Mouse (Mus musculus) spleen, adult 18-20 months (tissue): ENCODE measurements around the gene Gcnt7.

Experiments
- DNase-seq, 2 experiments: peaks; one replicate each; pipeline ENCODE4 v3.0.0; 2022; ENCODE audit warnings: mixed read lengths in 2 of 2

The Gcnt7 gene

DNA sequence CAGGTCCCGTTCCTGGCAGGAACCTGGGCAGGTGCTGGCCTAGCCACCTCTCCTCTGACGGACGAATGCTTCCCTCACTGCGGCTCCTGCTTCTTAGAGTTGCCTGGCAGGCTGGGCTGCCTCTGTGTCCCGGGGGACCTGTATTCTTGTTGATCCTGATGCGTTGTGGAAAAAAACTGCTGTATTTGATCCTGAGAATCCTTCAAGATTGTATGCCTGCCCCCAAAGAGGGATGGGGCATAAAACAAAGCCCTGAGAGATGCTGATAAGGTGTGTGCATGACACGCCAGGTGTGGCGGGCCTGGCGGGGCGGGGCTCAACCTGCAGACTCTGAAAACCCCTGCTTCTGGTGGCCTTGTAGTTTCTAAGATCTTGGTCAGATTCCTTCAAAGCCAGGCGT lies at the start of gene Gcnt7:
Gene Gcnt7 (minus strand): TSS at position 101 of the 400 bp plus-strand sequence.
- no peak for DNase-seq

DNA sequence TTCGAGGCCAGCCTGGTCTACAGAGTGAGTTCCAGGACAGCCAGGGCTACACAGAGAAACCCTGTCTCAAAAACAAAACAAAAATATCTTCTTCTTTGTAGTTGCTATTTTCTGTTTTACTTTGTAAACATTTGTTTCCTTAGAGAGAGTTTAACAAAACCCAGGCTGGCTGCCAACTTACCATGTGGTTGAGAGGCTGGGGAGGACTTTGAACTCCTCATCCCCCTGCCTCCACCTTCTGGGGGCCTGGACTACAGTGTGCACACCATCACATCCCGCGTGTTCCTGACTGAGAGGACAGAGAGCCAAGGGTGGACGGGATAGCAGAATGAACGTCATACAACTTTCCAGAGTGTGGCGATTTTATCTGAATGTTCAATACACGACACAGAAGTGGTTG lies 47.7 kb upstream of the Gcnt7 start:
- no peak for DNase-seq

DNA sequence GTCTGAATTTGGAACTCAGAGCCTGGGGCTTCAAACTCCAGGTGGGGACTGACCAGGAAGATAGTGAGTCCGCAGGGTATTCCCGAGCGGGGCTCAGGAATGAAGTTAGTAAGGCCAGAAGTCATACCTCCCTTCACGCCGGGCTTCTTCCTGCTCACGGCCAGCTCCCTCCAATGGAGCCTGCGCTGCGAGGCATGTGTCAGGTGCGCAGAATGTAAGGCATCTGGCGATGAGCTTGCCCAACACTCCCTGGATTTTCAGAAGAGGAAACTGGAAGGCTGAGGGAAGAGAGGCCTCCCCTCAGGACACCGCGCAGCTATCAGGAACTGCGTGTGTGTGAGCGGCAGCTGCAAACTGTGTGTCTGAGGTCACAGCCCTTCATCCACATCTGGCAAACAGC lies 43.8 kb upstream of the Gcnt7 start:
- no peak for DNase-seq

DNA sequence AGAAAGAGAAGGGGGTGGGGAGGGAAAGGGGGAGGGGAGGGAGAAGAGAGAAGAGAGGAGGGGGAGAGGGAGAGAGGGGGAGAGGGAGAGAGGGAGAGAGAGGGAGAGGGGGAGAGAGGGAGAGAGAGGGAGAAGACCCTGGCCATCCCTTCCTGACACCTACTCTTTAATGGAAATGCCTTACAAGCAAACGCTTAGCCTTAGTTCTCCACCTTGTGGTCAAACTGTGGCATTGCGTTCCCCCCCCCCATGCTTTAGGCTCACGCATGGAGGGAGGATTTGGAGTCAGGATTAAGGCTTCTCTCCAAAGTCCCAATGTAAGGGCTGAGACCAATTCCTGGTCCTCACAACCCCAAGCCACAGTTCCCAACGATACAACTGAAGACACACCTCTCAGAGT lies 42.9 kb upstream of the Gcnt7 start:
- DNase-seq: no peak

DNA sequence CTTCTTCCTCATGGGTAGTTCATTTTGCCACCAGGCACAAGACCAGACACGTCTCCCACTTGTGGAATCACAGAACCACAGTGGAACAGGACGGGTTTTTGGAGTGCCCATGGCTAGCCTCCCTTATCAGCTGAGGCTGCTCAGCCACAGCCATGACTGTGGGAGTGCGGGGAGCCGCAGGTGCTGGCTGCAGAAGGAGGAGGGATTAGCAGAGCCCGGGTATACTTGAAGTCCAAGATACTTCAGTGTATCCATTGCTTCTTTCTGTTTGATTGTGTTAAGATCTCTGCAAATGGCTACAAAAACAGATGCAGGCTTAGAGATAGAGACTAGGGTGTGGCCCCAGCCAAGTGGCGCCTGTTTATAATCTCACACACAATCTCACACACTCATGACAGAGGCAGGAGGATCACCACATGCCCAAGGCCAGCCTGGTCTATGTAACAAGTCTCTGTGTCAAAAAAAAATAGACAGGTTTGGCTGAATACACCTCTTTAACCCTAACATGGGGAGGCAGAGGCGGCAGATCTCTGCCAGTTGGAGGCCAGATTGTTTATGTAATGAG lies 42.4 kb upstream of the Gcnt7 start:
- no peak for DNase-seq

DNA sequence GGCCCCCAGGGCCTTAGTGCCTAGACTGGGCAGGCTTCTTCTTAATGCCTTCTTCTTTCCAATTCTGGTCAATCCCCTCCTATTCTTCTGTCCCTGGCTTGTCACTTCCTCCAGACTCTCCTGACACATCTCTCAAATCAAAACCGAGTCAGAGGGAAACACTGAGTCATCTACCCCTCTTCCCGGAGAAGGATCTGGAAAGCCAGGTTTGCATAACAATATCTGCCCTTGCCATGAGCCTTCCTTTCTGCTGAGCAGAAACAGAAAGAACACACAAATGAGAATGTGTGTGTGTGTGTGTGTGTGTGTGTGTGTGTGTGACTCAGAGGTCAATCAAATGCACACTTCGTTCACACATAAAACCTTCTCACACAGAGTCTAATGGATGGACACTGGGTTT lies 40.4 kb upstream of the Gcnt7 start:
- no peak for DNase-seq

DNA sequence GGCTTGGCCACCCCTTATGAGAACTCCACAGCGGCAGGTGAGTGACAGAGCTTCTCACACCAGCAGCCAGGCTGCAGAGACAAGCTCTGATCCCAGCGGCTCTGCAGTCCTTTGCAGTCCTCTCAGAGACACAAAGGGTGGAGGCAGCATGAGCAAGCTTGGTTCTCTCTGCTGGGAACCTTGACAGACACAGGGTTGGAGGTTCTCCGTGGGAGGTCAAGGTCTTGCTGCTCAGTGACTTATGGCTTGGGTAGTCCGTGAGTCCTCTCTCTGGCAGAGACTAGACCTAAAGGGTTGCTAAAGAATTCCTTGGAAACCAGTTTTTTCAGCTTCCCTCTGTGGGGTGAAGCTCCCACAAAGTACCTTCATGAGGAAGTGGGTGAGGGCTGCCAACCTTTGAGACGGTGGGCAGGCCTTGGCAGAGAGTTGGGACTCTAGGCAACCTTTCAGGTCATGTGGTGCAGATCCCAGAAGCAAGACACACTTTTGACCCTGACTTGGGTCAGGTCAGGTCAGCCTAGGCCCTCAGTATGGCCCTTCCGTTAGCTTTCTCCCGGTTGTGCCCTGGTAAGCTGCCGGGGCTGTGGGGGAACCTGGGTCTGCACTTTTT lies 38.4 kb upstream of the Gcnt7 start:
- no peak for DNase-seq

DNA sequence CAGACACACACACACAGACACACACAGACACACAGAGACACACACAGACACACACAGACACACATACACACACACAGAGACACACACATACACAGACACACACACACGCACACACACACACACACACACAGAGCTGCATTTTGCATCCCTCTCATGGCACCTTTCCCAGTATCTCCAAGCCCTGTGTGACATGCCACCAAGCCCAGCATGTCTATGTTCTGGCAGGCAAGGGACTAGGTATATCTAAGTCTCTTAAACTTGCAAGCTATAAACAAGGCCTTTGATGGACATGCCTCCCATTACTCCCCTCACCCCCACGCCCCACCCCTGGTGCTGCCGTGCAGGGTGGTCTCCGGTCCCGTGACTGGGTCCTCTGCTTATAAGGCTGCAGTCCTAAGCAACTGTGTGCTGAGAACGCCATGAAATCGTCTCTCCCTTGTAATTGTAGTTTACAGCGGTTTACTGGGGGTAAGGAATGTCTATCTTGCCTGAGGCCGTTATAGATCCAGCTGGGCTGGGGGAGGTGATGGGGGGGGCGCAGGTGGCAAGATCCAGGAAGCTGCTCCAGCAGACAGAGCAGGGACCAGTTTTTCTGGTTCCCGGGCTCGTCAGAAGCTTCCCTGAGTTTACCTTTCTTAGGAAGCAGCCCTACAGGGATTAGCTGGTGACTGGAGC lies 26.4 kb upstream of the Gcnt7 start:
- no peak for DNase-seq

DNA sequence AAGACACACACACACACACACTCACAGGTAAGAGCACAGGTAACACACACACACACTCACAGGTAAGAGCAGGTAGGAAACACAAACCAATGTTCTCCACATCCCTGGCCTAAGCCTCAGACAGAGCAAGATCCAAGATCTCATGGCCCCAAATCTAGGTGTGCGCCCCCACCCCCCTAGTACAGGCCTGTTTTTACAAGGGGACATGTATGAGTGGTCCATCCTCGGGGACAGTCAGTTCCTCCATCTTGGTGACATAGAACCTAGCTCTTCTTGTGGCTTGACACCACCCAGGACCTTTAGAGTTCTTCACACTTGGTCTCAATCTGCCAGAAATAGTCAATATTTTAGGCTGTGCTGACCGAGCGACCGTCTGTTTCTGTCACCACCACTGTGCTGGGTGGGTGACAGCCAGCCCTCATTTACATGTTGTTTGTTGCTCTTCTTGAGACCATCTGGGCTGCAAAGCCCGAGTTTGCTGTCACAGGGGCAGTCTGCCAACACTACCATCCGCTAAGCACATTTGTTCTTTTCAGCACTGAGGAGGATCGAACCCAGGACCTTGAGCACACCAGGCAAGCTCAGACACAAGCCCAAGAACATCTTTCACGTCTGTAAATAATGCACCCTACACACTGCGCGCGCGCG lies 25.5 kb upstream of the Gcnt7 start:
- no peak for DNase-seq

DNA sequence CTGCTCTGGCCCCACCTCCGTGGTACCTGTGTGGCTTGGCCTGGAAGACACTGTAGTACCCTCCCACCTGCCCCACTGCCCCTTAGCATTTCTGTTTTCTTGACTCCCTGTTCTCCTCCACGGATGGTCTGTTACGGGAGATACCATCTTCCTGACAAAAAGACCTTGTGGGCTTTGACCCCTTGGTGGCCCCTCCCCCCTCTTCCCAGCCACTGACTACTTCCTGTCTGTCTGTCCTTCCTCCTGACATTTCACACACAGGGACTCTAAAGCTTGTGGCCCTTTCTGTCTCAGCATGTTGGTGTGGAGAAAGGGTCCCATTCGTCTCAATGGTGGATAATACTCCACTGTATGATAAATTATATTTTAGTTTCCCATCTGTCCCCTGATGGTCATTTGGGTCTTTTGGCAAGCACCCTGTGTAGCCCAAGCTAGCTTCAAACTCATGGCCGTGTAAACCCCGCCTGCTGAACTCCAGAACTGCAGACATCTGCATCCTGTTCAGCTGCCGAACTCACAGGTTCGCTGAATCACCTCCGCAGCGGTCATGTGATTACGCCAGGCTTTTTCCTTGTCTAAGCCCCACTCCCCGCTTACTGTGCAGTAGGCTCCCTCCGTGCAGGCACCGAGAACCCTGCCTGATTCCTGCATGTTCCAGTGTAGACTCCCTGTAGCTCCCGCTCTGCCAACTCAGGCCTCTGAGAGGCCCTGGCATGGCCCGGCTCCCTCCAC lies 23.4 kb upstream of the Gcnt7 start:
- DNase-seq: no peak

DNA sequence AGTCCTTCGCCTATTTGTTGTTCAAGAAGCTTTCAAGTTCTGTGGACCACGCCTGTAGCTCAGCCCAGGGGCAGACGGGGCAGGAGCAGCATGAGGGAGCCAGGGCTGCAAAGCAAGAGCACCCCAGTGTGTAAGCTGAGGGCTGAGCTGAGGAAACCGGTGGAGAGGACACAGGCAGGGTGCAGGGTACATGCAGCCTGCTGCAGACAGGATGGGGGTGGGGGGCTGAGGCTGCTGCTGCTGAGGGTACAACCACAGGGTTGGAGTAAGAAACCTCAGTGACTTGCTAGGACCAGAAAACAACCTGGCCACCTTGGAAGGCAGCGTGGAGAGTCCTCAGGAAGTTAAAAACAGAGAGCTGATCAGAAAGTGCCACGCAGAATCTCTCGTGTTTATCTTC lies 21.9 kb upstream of the Gcnt7 start:
- no peak for DNase-seq

DNA sequence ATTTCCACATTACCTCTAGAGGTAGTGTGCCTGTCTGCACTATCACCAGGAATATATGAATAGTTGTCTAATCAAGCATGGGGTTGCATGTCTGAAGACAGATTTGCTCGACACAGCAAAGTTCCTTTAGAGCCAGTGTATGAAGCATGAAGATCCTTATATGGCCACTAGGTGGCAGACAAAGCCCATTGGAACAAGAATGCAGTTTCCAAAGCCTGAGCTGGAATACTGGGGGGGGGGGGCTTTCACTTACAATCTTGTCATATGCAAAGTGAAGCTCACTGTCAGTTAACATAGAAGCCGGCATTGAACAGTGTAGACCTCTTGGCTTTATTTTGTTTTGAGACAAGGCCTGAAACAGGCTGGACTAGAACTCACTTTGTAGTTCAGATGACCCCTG lies 19.5 kb upstream of the Gcnt7 start:
- peak in 1 of 2 experiments; percentile 19 for DNase-seq

DNA sequence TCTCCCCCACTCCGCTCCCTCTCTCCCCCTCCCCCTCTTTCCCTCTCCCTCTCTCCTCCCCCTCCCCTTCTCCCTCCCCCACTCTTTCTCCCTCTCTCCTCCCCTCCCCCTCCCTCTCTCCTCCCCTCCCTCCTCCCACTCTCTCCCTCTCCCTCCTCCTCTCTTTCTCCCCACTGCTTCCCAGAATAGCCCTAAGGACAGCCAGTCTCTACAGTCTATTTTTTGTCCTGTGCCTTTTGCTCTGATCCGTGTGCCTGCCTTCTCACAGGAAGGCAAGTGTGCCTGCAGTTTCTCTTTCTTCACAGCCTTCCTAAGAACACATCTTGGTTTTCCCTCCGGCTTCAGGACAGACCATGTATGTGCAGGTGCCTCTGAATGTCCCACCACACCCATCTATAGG lies 19.0 kb upstream of the Gcnt7 start:
- no peak for DNase-seq

DNA sequence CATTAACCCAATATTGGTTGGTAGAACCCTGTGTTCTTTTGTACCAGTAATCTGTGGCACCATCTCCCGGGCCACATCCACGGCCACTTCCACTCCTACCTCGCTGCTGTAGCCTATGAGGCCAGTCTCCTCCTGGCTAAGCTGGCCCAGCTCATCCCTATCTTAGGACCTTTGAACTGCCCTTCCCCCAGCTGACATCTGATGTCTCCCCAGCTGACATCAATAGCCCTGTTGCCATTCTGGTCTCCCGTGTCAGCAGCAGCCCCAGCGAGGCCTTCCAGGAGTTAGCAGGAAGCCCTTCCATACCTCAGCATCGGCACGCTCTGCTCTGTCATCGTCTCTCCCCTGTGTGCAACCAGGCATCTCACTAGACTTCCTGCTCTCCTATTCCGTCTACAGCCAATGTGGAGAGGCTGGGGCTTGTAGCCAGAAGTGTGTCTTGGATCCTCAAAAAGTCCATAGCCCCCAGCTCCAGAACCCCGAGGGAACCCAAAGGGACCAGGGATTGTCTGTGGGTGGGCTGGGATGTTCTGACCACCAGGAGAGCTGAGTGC lies 18.4 kb upstream of the Gcnt7 start:
- DNase-seq: no peak

DNA sequence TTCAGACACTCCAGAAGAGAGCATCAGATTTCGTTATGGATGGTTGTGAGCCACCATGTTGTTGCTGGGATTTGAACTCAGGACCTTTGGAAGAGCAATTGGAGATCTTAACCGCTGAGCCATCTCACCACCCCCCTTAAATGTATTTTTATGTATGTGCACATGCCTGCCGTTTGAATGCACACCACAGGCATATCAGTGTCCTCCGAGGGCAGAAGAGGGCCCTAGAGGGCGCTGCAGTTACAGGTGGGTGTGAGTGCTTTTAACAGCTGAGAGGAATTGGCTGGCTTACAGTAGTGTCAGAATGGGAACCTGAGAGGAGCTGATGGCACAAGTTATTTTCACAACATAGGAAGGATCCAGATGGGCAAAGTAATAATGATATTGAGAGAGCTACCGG lies 16.6 kb upstream of the Gcnt7 start:
- DNase-seq: peak in 1 of 2 experiments; percentile 49

DNA sequence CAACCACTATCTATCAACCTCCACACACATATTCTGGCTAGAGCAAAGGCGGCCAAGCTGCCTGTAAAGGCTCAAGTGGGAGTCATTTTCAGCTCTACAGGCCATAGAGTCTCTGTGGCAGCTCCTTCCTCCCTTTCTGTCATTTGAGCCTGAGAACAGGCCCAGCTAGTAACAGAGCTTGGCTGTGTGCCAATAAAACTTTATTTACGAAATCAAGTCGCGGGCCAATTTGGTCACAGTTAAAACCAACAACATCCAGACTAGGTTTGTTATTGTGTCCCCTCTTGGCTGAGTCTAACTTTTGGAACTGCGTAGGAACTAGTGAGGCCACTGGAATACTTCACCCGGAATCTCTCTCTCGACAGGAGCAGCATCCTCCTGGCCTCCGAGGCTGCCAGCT lies 15.2 kb upstream of the Gcnt7 start:
- DNase-seq: no peak

DNA sequence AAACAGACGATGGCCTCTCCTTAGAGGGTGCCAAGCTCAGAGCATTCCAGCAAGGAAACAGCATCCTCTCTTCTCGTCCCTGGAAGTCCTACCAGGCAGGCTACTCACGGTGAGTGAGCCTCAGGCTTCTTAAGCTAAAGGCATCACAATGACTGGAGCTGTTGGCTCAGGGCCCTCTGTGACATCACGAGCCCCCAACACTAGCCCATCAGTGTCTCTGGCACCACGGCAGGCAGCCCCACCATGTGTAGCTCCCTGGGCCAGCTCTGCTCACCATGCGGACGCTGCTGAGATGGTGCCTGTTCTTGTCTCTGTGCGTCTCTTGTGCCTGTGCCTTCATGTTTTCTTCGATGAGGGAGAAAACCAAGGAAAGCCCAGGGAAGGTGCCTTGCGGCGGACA lies 13.9 kb upstream of the Gcnt7 start, which contains the start of gene Fam209:
Gene Fam209 (plus strand): TSS at position 203 of the 400 bp plus-strand sequence.
- no peak for DNase-seq

DNA sequence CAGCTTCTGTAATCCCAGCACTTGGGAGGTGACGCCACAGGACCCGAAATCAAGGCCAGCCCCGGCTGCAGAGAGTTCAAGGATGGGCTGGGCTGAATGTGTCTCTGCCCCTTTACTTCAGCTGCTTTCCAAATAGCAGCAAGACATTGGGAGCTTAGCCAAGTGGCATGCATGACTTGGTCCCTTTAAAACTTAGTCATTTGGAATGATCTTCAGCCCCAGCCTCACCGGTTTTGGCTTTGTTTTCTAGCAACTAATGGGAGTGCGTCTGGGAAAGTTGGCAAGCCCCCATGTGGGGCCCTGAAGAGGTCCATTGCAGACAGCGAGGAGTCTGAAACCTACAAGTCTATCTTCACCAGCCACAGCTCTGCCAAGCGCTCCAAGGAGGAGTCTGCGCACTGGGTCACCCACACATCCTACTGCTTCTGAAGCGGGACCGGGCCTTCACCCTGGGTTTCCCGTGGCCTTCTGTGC lies 10.0 kb upstream of the Gcnt7 start:
- no peak for DNase-seq

DNA sequence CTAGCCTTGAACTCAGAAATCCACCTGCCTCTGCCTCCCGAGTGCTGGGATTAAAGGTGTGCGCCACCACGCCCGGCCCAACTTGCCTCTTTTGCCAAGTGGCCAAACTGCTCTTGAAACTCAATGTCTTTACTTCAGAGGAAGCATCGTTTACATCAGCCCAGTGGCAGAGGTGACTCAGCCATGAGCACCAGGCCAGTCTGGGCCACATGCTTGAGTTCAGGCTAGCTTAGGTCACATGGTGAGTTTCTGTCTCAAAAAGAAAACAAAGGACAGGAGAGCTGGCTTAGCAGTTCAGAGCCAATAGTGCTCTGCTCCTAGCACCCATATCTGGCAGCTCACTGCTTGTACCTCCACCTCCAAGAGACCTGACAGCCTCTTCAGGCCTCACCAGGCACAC lies 8.8 kb upstream of the Gcnt7 start:
- no peak for DNase-seq

DNA sequence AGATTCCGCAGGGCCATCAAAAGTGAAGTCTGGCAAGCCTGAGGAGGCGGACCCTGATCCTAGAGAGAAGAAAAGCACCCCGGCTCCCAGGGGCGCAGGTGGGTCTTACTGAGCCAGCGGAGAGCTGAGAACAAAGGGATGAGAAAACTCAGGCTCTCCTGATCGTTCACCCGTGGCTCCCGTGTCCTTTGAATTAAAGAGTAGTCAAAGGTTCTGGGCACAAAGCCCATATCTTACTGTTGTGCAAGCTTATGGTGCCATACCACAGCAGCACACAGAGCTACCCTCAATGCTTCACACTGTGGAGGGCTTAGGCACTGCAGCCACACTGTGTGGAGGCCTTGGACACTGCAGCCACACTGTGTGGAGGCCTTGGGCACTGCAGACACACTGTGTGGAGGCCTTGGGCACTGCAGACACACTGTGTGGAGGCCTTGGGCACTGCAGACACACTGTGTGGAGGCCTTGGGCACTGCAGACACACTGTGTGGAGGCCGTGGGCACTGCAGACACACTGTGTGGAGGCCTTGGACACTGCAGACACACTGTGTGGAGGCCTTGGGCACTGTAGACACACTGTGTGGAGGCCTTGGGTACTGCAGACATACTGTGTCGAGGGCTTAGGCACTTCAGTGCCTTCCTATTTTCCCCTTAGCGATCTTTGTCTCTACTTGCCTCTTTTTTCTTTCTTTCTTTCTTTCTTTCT lies 8.2 kb upstream of the Gcnt7 start:
- DNase-seq: no peak

DNA sequence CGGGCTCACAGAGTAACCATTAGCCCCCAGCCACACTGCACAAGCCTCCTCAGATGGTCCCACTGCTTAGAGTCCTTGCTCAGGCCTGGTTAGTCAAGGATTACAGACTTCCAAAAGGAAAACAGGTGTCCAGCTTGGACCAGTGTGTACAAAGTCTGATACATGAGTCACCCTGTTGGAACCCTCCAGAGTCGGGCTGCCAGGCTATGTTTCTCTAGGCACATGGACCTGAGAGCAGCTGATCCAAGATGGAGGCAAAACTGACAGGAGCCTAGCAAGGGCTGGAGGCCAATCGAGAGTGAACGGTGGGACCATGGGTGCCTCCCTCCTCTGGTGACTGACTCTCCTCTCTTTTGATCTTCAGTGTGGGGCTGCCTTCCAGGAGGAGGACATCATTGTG lies 4.4 kb upstream of the Gcnt7 start:
- no peak for DNase-seq

DNA sequence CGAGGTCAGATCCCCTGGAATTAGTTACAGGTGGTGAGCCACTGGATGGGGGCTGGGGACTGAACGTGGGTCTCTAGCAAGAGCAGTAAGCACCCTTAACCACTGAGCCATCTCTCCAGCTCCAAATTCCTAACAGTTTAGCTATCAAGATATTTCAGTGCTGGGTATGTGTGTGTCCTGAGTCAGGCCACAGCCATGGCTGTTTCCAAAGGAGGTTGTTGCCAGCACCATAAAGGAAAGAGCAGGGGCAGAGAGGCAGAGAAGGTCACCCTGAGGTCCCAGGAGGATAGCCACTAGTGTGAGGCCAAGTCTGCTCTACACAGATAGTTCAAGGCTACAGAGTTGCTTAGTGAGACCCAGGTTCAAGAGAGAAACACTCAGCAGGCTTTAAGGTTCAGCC lies 2.3 kb upstream of the Gcnt7 start:
- DNase-seq: no peak
